Mouse (Mus musculus): ENCODE measurements around the gene C1qb. TPM values are rescaled to one million over a fixed set of nuclear protein-coding genes. Genes with fewer than 3 reads are reported as not detected.

The C1qb gene
- polyA plus RNA-seq, 1 experiment from 2014 or later, result 44.5 TPM

DNA sequence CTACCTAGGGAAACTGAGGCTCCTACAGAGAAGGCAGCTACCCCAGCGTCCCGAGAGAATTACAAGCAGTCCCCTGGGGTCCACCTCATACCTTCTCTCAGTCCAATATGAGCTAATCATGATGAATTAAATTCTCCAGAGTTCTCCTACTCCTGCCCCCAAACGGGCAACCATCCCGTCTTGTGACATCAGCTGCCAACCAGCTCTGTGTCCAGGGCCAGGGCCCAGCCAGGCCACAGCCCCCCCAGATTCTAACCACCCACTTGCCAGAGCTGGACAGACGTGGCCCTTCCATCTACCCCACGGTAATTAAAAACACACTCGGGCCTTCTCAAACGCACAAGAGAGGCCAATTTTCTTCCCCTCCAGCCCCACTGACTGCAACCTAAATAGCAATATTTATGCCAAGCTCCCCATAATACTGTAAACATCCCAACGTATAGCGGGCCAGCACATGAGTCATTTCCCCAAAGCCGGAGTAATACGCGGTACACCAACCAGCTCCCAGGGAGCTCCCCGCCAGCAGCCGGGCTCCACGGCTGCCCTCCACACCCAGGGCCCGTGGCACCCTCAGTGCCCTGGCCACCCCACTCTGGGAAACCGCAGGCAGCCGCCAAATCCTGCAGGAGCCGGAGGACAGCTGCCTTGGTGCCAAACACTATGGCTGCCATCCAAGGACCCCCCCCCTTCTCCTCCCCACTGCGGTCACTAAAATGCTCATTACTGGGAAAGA lies 52.2 kb downstream of the C1qb start:
- 71% methylated on average over 21 of the region's 21 CpGs for WGBS
- peaks cover 76% of the 10 kb centered on the region for H3K27me3 ChIP-seq (ENCODE audit: control insufficient read depth, insufficient read depth, low read length)
- H3K9me3 ChIP-seq (replicated peaks; ENCODE audit: control insufficient read depth, low read length), result no peaks in the 10 kb centered on the region
- ATAC-seq (replicated peaks; ENCODE audit: extremely low read depth, insufficient read depth, low FRiP score), result no peak
- no peak overlapping the region for H3K27ac ChIP-seq (ENCODE audit: low read length)
- peak overlapping the region; percentile 21; the same call in 1 of the 2 replicates for H3K4me3 ChIP-seq (ENCODE audit: low read length)
- peak overlapping the region; percentile 34 for H3K4me2 ChIP-seq (ENCODE audit: low read depth, low read length)
- H3K4me1 ChIP-seq (ENCODE audit: control insufficient read depth, insufficient read depth, low read length), result peaks cover 21% of the 10 kb centered on the region
- no peak overlapping the region for H3K9ac ChIP-seq (ENCODE audit: low read length)
- no peaks in the 10 kb centered on the region for H3K36me3 ChIP-seq (ENCODE audit: control insufficient read depth, insufficient read depth)

DNA sequence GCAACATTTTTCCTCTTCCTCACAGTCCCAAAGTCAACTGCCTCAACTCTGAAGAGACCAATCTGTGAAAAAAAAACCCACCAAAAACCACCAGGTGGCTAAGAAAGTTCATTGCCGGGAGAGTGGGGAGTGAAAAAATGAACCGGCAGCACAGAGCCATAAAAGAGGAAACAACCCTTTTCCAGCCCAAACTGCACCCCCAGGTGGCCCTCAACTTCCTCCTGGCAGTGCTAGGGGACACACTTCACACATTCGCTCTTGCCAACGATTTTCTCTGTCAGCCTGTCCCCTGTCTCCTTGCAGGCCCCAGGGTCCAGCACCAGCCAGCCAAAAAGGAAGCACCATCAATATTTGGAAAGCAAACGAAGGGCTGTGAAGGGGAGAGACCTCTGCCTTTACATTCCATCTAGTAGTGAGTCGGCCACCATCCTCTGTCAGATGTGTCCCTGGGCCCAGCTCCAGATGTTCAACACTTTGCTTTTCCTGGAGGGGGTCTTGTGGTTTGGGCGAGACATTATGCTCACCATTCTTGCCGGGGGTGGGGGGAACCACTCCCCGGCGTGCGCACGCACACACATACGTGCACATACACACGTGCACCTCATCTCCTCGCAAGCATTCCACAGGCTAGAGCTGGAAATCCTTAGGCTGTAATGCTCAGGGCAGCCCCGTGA lies 53.3 kb downstream of the C1qb start:
- H3K4me2 ChIP-seq (ENCODE audit: low read depth, low read length), result no peak overlapping the region
- peaks cover 23% of the 10 kb centered on the region for H3K4me1 ChIP-seq (ENCODE audit: control insufficient read depth, insufficient read depth, low read length)
- peaks cover 72% of the 10 kb centered on the region for H3K27me3 ChIP-seq (ENCODE audit: control insufficient read depth, insufficient read depth, low read length)
- peak overlapping the region; percentile 1; the same call in 1 of the 2 replicates for H3K27ac ChIP-seq (ENCODE audit: low read length)
- H3K9me3 ChIP-seq (replicated peaks; ENCODE audit: control insufficient read depth, low read length), result no peaks in the 10 kb centered on the region
- no peak overlapping the region for H3K9ac ChIP-seq (ENCODE audit: low read length)
- no peaks in the 10 kb centered on the region for H3K36me3 ChIP-seq (ENCODE audit: control insufficient read depth, insufficient read depth)
- no peak for ATAC-seq (replicated peaks; ENCODE audit: extremely low read depth, insufficient read depth, low FRiP score)
- no peak overlapping the region for H3K4me3 ChIP-seq (ENCODE audit: low read length)
- WGBS, result 63% methylated on average over 16 of the region's 16 CpGs

DNA sequence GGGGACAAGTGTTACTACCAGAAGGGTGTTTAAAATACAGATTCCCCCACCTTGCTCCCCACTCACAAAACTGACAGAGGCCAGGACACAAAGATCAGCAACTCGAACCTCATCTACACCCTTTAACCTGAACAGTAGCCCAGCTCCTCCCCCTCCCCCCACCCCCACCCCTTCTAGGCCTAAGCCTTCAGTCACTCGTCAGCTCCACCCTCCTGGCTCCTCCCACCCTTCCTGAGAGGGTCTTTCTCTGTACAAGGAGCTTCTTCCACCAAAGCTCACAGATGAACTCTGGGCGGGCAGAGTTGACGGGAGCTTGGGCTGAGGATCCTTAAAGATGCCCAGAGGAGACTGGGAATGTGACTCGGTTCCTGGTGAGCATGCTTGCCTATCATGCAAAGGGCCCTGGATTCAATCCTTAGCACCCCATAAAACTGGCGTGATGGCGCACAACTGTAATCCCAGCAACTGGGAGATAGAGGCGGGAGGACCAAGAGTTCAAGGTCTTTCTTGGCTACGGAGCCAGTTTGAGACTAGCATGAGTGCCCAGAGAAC lies 55.6 kb downstream of the C1qb start:
- Histone ChIP-seq H3K36me3 (ENCODE audit: control insufficient read depth, insufficient read depth) (no peaks in the 10 kb centered on the region), H3K9ac (ENCODE audit: low read length) (no peak overlapping the region), H3K27me3 (ENCODE audit: control insufficient read depth, insufficient read depth, low read length) (peaks cover 65% of the 10 kb centered on the region), H3K4me2 (ENCODE audit: low read depth, low read length) (no peak overlapping the region), H3K9me3 (replicated peaks; ENCODE audit: control insufficient read depth, low read length) (no peaks in the 10 kb centered on the region), H3K4me1 (ENCODE audit: control insufficient read depth, insufficient read depth, low read length) (peaks cover 16% of the 10 kb centered on the region), H3K27ac (ENCODE audit: low read length) (no peak overlapping the region), H3K4me3 (ENCODE audit: low read length) (no peak overlapping the region)
- 55% methylated on average over 9 of the region's 9 CpGs for WGBS
- no peak for ATAC-seq (replicated peaks; ENCODE audit: extremely low read depth, insufficient read depth, low FRiP score)

Other genes with a start within 250 kb of the C1qb start
- 0.70 and 1.4 TPM in 2 replicates for gene Ephb2, start 50.2 kb downstream of the C1qb start, polyA plus RNA-seq (2015; fragmentation: Nextera tagmentation; extraction: Ambion mirVana)
- 20.7 and 21.0 TPM in 2 replicates for gene C1qc, start 6.9 kb upstream of the C1qb start, polyA plus RNA-seq (2015; fragmentation: Nextera tagmentation; extraction: Ambion mirVana)
- 28.6 and 31.6 TPM in 2 replicates for gene C1qa, start 12.6 kb upstream of the C1qb start, polyA plus RNA-seq (2015; fragmentation: Nextera tagmentation; extraction: Ambion mirVana)
- 0.02 TPM in 1 of 2 replicates, not detected in the other for gene Epha8, start 70.6 kb upstream of the C1qb start, polyA plus RNA-seq (2015; fragmentation: Nextera tagmentation; extraction: Ambion mirVana)
- 3.0 and 3.1 TPM in 2 replicates for gene Zbtb40, start 162.6 kb upstream of the C1qb start, polyA plus RNA-seq (2015; fragmentation: Nextera tagmentation; extraction: Ambion mirVana)